ENCODE assay signal across 7 mouse cellular contexts in the genomic region with DNA sequence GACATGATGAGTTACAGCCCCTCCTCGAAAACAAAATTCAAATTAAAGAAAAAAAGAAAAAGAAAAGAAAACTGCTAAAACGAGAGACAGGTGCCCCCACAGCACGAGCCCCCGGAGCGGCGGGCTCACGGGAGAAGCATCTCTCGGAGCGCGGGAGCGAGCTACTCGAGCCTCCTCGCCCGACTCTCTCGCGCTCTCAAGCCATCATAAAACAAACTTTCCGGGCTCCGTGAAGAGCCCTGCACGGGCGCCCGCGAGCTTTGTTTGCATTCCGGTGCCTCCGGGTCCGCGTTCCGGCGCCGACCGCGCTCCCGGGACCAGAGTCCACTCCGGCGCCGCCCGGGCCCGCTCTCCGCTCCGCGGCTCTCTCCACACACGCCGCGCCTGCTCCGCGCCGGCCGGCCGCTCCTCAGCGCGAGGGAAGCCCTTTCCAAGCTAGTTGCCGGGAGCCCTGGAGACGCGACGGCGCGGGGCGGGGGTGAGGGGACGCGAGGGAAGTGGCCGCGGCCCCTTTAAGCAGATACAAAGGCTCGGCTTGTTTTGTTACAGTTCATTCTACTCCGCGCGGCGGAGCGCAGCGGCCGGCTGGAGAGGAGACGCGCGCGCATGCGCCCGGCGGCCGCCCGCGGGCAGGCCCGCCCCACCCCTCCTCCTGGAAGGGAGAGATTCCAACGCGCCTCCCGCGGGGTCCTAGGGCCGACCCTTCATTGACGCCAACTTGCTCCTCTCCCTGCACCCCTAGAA. TPM values are rescaled to one million over a fixed set of nuclear protein-coding genes. Genes with fewer than 3 reads are reported as not detected.
DNase-seq lines count a peak whose midpoint lies in the region; ATAC-seq and TF ChIP-seq lines count a peak whose summit lies in the region.

A gene (minus strand): TSS at position 600 of the 744 bp plus-strand sequence.

- peak; percentile 96 for ATAC-seq in embryonic facial prominence, embryonic 12.5 days (ENCODE audit: insufficient number of reproducible peaks, insufficient read depth, low FRiP score, low TSS enrichment)
- ATAC-seq in midbrain, embryonic 12.5 days (ENCODE audit: low FRiP score, low read depth), result peak; percentile 97

- H3K9ac ChIP-seq in embryonic facial prominence, embryonic 12.5 days, result peak within 1 kb of the TSS; percentile 84
- H3K9ac ChIP-seq in midbrain, embryonic 12.5 days (replicated peaks), result peak within 1 kb of the TSS; percentile 80

- TF ChIP-seq POLR2A in kidney, adult 2 months (IDR thresholded peaks at IDR 0.05; ENCODE audit: low read depth, low read length), result no peak

- WGBS in embryonic facial prominence, embryonic 12.5 days, result under 1% methylated on average over 86 of the region's 86 CpGs
- under 1% methylated on average over 86 of the region's 86 CpGs for WGBS in kidney, adult 2 months
- WGBS in limb, embryonic 10.5 days, result under 1% methylated on average over 85 of the region's 86 CpGs
- WGBS in midbrain, embryonic 12.5 days, result under 1% methylated on average over 86 of the region's 86 CpGs

- H3K4me3 ChIP-seq in embryonic facial prominence, embryonic 12.5 days, result peak within 1 kb of the TSS; percentile 89
- peak within 1 kb of the TSS; percentile 81 for H3K4me3 ChIP-seq in kidney, adult 2 months (ENCODE audit: insufficient read depth, low read depth, low read length)
- H3K4me3 ChIP-seq in limb, embryonic 10.5 days, result peak within 1 kb of the TSS; percentile 92
- H3K4me3 ChIP-seq in midbrain, embryonic 12.5 days, result peak within 1 kb of the TSS; percentile 79

- DNase-seq in adrenal gland, postnatal 4 days (ENCODE audit: low spot score in 2 of 2), result peak; percentile 87 to 88
- DNase-seq in heart, adult 8-10 months (ENCODE audit: low spot score), result peak; percentile 92
- peak; percentile 97 for DNase-seq in kidney, adult 2 months
- peak; percentile 99 for DNase-seq in limb, embryonic 10.5 days (ENCODE audit: low spot score)
- DNase-seq in spleen, adult 18-20 months, result peak; percentile 52 to 53

- peak within 1 kb of the TSS; percentile 96 for H3K27ac ChIP-seq in embryonic facial prominence, embryonic 12.5 days
- H3K27ac ChIP-seq in kidney, adult 2 months (ENCODE audit: insufficient read depth, low read depth, low read length), result peak within 1 kb of the TSS; percentile 83
- H3K27ac ChIP-seq in limb, embryonic 10.5 days, result peak within 1 kb of the TSS; percentile 98
- H3K27ac ChIP-seq in midbrain, embryonic 12.5 days (replicated peaks), result peak within 1 kb of the TSS; percentile 93

- peaks cover 10% of the 10 kb centered on the region for H3K9me3 ChIP-seq in embryonic facial prominence, embryonic 12.5 days
- H3K9me3 ChIP-seq in limb, embryonic 10.5 days (replicated peaks), result no peaks in the 10 kb centered on the region
- H3K9me3 ChIP-seq in midbrain, embryonic 12.5 days, result no peaks in the 10 kb centered on the region

- no peaks in the 10 kb centered on the region for H3K36me3 ChIP-seq in embryonic facial prominence, embryonic 12.5 days
- H3K36me3 ChIP-seq in kidney, adult 2 months (ENCODE audit: control insufficient read depth, insufficient read depth, low read length), result no peaks in the 10 kb centered on the region
- no peaks in the 10 kb centered on the region for H3K36me3 ChIP-seq in limb, embryonic 10.5 days
- no peaks in the 10 kb centered on the region for H3K36me3 ChIP-seq in midbrain, embryonic 12.5 days

- peak within 1 kb of the TSS; percentile 88 for H3K4me2 ChIP-seq in embryonic facial prominence, embryonic 12.5 days (replicated peaks)
- H3K4me2 ChIP-seq in midbrain, embryonic 12.5 days (replicated peaks), result peak within 1 kb of the TSS; percentile 96

- TF ChIP-seq CTCF in kidney, adult 2 months (conservative IDR thresholded peaks at IDR 0.05; ENCODE audit: insufficient read depth, insufficient read length, low read depth, low read length), result no peak

- H3K4me1 ChIP-seq in embryonic facial prominence, embryonic 12.5 days, result peaks cover 18% of the 10 kb centered on the region
- peaks cover 5% of the 10 kb centered on the region; the same call in 1 of the 2 replicates for H3K4me1 ChIP-seq in kidney, adult 2 months (ENCODE audit: control insufficient read depth, insufficient read depth, low read length)
- peaks cover 40% of the 10 kb centered on the region for H3K4me1 ChIP-seq in limb, embryonic 10.5 days
- H3K4me1 ChIP-seq in midbrain, embryonic 12.5 days, result peaks cover 29% of the 10 kb centered on the region

- H3K27me3 ChIP-seq in embryonic facial prominence, embryonic 12.5 days, result no peaks in the 10 kb centered on the region
- H3K27me3 ChIP-seq in kidney, adult 2 months (replicated peaks; ENCODE audit: control insufficient read depth, insufficient read depth, low read length), result no peaks in the 10 kb centered on the region
- H3K27me3 ChIP-seq in limb, embryonic 10.5 days (ENCODE audit: low read depth, poor library complexity, severe bottlenecking), result no peaks in the 10 kb centered on the region
- peaks cover 11% of the 10 kb centered on the region for H3K27me3 ChIP-seq in midbrain, embryonic 12.5 days

RNA-seq across cellular contexts. Expression of the gene that starts here (rescaled TPM):
- 10 to 100 TPM; 27.2 to 29.0 TPM for total RNA-seq in adrenal gland, postnatal 4 days (2021)
- polyA plus RNA-seq in embryonic facial prominence, embryonic 12.5 days (2016; fragmentation: Nextera tagmentation; extraction: Ambion mirVana), result 19.7 and 19.9 TPM in 2 replicates
- total RNA-seq in heart, adult 8-10 months (2022), result 10 to 100 TPM; 11.3 to 16.5 (median 15.2) TPM
- 5.8 and 6.1 TPM in 2 replicates for polyA plus RNA-seq in kidney, adult 2 months (2012; rRNA removed)
- 10.4 and 16.7 TPM in 2 replicates for polyA plus RNA-seq in limb, embryonic 10.5 days (2016; fragmentation: Nextera tagmentation; extraction: Ambion mirVana)
- polyA plus RNA-seq in midbrain, embryonic 12.5 days (2016; fragmentation: Nextera tagmentation; extraction: Ambion mirVana), result 45.1 and 45.7 TPM in 2 replicates

Comparison
In these comparisons a context has a peak if more than half of its experiments do, and no peak if none do; other contexts are left out.
1. Peak in every context shown above with its lines: DNase-seq, ATAC-seq, H3K4me3 ChIP-seq and H3K27ac ChIP-seq.